Mouse (Mus musculus) spleen, adult 2 months (tissue): Measurements from ENCODE around the gene Epha2.

Experiments
- CTCF ChIP-seq: fragments of 200-500 bp; IDR thresholded peaks from 2 replicates; pipeline ENCODE4 v1.5.1; 2011; ENCODE audit warnings: mild to moderate bottlenecking, inconsistent platforms; ENCODE audit not compliant: insufficient read depth, insufficient read length, insufficient replicate concordance; ENCODE audit errors: extremely low read depth
- POLR2A ChIP-seq: fragments of 200-500 bp; IDR thresholded peaks from 2 replicates; pipeline ENCODE4 v1.6.1; 2011; ENCODE audit warnings: low read depth, low read length, inconsistent platforms

DNA sequence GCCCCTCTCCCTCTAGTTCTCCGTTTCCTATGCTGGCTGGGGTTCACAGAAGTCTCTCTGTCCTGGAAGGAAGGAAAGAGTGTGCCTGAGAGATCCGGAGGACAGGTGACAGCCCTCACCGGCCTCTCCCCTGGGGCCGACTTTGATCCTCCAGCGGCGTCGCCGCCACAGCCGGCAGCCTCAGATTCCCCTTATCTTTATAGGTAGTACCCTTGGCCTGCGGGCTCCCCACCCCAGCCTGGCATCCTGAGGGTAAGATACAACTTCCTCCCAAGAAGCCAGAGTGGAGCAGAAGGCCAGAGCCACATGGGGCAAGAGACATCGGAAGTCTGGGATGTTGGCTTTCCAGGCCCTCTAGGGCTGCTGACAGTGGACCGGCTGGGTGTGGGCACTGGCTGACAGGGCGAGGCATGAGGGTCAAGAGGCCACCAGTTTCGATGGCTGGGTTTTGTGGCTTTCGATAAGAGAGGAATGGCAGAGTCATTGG, 13.5 kb upstream of the Epha2 start:
- TF ChIP-seq CTCF (no peak), POLR2A (no peak)
